Mouse (Mus musculus) c-Kit-positive CD71-negative TER-119-negative erythroid progenitor cells, embryonic 14.5 days (primary cell): Measurements from ENCODE around the gene Cnih3.

Experiments used
- DNase-seq: peaks from one replicate; pipeline ENCODE4 v3.0.0-alpha.2; 2013; ENCODE audit warnings: low read depth

The Cnih3 gene

GRCm38 (mm10) chr1:181353200-181354097 lies 1.0 kb downstream of the Cnih3 start:
- no peak for DNase-seq

- no peak for DNase-seq
Measured at GRCm38 (mm10) chr1:181355683-181356082, 3.3 kb downstream of the Cnih3 start.

- DNase-seq: no peak
Measured at GRCm38 (mm10) chr1:181357870-181358269, 5.4 kb downstream of the Cnih3 start.

- DNase-seq: no peak
Measured at GRCm38 (mm10) chr1:181358526-181358925, 6.1 kb downstream of the Cnih3 start.

GRCm38 (mm10) chr1:181360732-181361131 lies 8.3 kb downstream of the Cnih3 start:
- no peak for DNase-seq

- DNase-seq: no peak
Measured at GRCm38 (mm10) chr1:181364025-181364424, 11.6 kb downstream of the Cnih3 start.

- no peak for DNase-seq
Measured at GRCm38 (mm10) chr1:181365376-181365775, 12.9 kb downstream of the Cnih3 start.

GRCm38 (mm10) chr1:181368789-181369570 lies 16.6 kb downstream of the Cnih3 start:
- DNase-seq: no peak

- DNase-seq: no peak
Measured at GRCm38 (mm10) chr1:181370370-181370769, 17.9 kb downstream of the Cnih3 start.

GRCm38 (mm10) chr1:181371226-181371625 lies 18.8 kb downstream of the Cnih3 start:
- DNase-seq: no peak

- DNase-seq: peak; percentile 51
Measured at GRCm38 (mm10) chr1:181372306-181372705, 19.9 kb downstream of the Cnih3 start.

- DNase-seq: no peak
Measured at GRCm38 (mm10) chr1:181374627-181375374, 22.4 kb downstream of the Cnih3 start.

- no peak for DNase-seq
Measured at GRCm38 (mm10) chr1:181376431-181376830, 24.0 kb downstream of the Cnih3 start.

- DNase-seq: no peak
Measured at GRCm38 (mm10) chr1:181379664-181380063, 27.2 kb downstream of the Cnih3 start.

GRCm38 (mm10) chr1:181381410-181382010 lies 29.1 kb downstream of the Cnih3 start:
- DNase-seq: no peak

GRCm38 (mm10) chr1:181389264-181389663 lies 36.8 kb downstream of the Cnih3 start:
- no peak for DNase-seq

GRCm38 (mm10) chr1:181392489-181392888 lies 40.1 kb downstream of the Cnih3 start:
- DNase-seq: no peak

- no peak for DNase-seq
Measured at GRCm38 (mm10) chr1:181393250-181394149, 41.1 kb downstream of the Cnih3 start.

GRCm38 (mm10) chr1:181395234-181395828 lies 42.9 kb downstream of the Cnih3 start:
- DNase-seq: peak; percentile 48

- DNase-seq: no peak
Measured at GRCm38 (mm10) chr1:181399179-181399578, 46.8 kb downstream of the Cnih3 start.
